Mouse (Mus musculus): Measurements from ENCODE around the gene Krt2.

Krt2 gene

DNA sequence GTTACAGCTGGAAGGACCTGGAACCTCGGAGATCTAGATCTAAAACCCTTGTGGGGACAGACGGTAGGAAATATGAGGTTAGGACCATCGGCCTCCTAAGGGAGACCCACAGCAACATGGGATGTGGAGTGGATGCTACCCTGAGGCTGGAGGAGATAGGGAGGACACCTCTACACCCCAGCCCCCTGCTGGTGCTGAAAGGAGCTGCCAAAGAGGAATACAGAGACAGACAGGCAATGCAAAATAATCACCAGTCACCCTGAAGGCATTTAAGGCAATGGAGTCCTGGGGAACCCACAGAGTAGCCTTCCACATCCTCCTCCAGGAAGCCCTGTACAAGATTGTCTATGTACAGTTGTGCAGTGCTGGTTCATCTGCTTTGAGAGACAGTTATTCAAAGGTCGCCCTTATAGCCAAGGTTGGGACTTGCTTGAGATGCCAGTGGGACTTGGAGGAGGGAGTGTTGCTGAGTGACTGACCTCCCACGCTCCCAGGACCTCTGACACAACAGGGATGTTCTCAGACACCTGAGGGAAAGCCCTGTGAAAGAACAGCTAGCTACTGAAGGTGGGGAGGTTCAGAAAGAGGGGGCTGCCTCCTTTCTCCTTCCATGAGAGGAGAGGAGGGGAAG lies 45.8 kb downstream of the Krt2 start:
- DNase-seq (ENCODE audit: low spot score in 2 of 2), result peak in 1 of 2 experiments; percentile 33

- no peak for DNase-seq (ENCODE audit: low spot score in 2 of 2)
Observed at GRCm38 (mm10) chr15:101770226-101770625, 47.7 kb downstream of the Krt2 start.

Measured in right cerebral cortex, postnatal 10 days (tissue).